Mouse (Mus musculus): ENCODE measurements at regions not wholly inside any gene's neighbourhood (a gene's known extent, or its start where the extent isn't known, plus 50 kb on each side); places are given as distances from the start of the nearest gene placed in this dataset.

DNA sequence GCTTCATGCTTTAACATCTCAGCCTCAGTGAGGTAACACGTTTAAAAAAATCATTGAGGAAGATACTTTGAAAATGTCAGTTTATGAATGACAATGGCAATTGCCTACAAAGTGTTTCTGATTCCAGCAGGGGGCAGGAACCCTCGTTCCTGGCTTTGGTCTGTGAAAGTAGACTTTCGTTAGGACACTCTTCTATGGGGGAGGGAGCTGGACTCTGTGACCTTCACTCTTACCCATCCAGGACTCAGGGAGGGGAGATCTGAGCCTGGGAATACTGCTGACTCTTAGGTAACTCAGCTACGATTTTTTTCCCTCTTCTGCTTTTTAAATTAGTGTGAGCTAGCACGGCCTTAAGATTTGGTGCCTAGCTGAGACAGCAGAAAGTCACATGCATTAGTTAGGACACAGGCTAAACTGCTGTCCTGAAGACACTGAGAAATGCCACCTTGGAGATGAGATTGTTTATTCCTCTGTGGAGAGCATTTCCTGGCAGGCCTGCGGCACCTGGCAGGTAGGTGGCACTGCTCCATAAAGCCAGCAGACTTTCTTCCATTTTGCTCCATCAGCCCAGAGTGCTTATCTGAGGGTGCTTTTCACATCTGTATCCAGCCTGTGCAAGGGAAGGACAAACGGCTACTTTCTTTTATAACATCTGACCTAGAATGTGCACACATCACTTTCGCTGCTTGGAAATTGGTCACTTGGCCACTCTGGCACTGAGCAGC is 399.9 kb downstream of the Ccdc171 start:
- TF ChIP-seq CTCF (IDR thresholded peaks at IDR 0.05; ENCODE audit: low read depth): 0 out of 2 replicates have a peak, but pooled peaks have one; percentile 8
- TF ChIP-seq EP300 (IDR thresholded peaks at IDR 0.05; ENCODE audit: low read depth): no peak

Measured in liver, postnatal 0 days (tissue).